Mouse (Mus musculus) layer of hippocampus, postnatal 36 days (tissue): ENCODE measurements around the gene Ifitm5. TPM values are rescaled to one million over a fixed set of nuclear protein-coding genes. Genes with fewer than 3 reads are reported as not detected.

ENCODE experiments used
- DNase-seq, 2 experiments: peaks; one replicate each; pipeline ENCODE4 v3.0.0; 2022
- total RNA-seq, 2 experiments: library from RNA; stranded (reverse); gene quantifications; 2 replicates each; pipeline ENCODE4 v1.2.3; 2021

The Ifitm5 gene
- total RNA-seq, 2 experiments from 2014 or later = not detected

GRCm38 (mm10) chr7:140939669-140940171 lies 10.4 kb downstream of the Ifitm5 start:
- no peak for DNase-seq

- no peak for DNase-seq
Measured at GRCm38 (mm10) chr7:140938896-140939295, 11.2 kb downstream of the Ifitm5 start.

GRCm38 (mm10) chr7:140938436-140938835 lies 11.7 kb downstream of the Ifitm5 start:
- DNase-seq = no peak

GRCm38 (mm10) chr7:140927181-140927580 lies 22.9 kb downstream of the Ifitm5 start:
- DNase-seq = no peak

- DNase-seq = no peak
Measured at GRCm38 (mm10) chr7:140923070-140923775, 26.9 kb downstream of the Ifitm5 start.

GRCm38 (mm10) chr7:140922398-140923069 lies 27.6 kb downstream of the Ifitm5 start:
- peak; percentile 29 to 35 for DNase-seq

GRCm38 (mm10) chr7:140921225-140921975 lies 28.7 kb downstream of the Ifitm5 start:
- DNase-seq = no peak

GRCm38 (mm10) chr7:140920418-140921029 lies 29.6 kb downstream of the Ifitm5 start, which contains the start of gene Nlrp6:
Gene Nlrp6 (plus strand): TSS chr7:140920902.
- DNase-seq = no peak

- DNase-seq = no peak
Measured at GRCm38 (mm10) chr7:140919911-140920310, 30.2 kb downstream of the Ifitm5 start.

- no peak for DNase-seq
Measured at GRCm38 (mm10) chr7:140914031-140914690, 35.9 kb downstream of the Ifitm5 start.

- no peak for DNase-seq
Measured at GRCm38 (mm10) chr7:140912846-140913482, 37.1 kb downstream of the Ifitm5 start.

GRCm38 (mm10) chr7:140912293-140912692 lies 37.8 kb downstream of the Ifitm5 start:
- DNase-seq = no peak

- peak; percentile 57 to 71 for DNase-seq
Measured at GRCm38 (mm10) chr7:140908634-140909107, 41.4 kb downstream of the Ifitm5 start.

GRCm38 (mm10) chr7:140908181-140908580 lies 41.9 kb downstream of the Ifitm5 start:
- DNase-seq = no peak

- no peak for DNase-seq
Measured at GRCm38 (mm10) chr7:140907697-140908096, 42.4 kb downstream of the Ifitm5 start.

- no peak for DNase-seq
Measured at GRCm38 (mm10) chr7:140907131-140907530, 43.0 kb downstream of the Ifitm5 start.

- DNase-seq = no peak
Measured at GRCm38 (mm10) chr7:140905642-140906081, 44.4 kb downstream of the Ifitm5 start.

GRCm38 (mm10) chr7:140903212-140903611 lies 46.9 kb downstream of the Ifitm5 start:
- peak; percentile 70 to 72 for DNase-seq

- DNase-seq = no peak
Measured at GRCm38 (mm10) chr7:140902036-140902875, 47.8 kb downstream of the Ifitm5 start.

GRCm38 (mm10) chr7:140900220-140900619 lies 49.9 kb downstream of the Ifitm5 start, which contains the start of gene Cox8b:
Gene Cox8b (minus strand): TSS chr7:140900446.
- no peak for DNase-seq
